Mouse (Mus musculus): ENCODE results near the gene Ninj2.

The Ninj2 gene

DNA sequence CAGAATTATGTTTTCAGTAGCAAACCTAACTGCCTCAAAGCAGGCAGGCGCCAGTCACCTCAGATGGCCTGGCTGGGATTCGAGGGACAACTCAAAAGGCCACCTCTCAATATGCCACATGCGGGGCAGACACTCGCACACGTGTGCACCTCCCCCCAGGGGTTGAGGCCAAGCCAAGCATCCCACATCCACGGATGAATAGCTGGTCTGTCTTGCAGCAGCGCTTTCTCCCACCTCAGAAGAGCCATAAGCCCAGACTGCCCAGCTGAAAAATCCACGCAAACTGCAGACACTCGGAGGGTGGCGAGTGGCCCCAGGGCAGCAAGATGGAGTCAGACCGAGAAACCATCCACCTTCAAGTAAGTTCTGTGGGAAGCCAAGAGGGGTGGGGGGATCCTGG is at the start of gene Ninj2:
TSS of gene Ninj2 (plus strand) at position 251 of the 400 bp plus-strand sequence.
- no peak for DNase-seq (ENCODE audit: low read depth, low spot score)

DNA sequence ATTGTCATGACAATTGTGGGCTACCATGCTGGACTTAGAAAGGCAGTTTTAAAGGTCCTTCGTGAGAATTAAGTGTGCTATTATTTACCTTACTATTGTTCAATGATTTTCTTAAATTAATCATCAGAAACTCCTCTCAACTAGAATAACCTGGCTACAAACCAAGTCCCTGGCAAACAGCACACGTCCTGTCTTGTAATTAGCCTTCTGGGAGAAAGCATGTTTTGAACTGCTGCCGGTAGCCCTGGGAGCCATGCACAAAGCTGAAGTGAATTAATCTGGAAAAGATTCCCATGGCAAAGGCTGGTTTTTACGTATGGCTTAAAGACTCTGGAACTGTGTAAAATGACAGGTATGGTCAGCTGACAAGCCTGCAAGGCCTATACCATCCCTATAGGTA is 47.7 kb upstream of the Ninj2 start:
- DNase-seq (ENCODE audit: low read depth, low spot score) = no peak

DNA sequence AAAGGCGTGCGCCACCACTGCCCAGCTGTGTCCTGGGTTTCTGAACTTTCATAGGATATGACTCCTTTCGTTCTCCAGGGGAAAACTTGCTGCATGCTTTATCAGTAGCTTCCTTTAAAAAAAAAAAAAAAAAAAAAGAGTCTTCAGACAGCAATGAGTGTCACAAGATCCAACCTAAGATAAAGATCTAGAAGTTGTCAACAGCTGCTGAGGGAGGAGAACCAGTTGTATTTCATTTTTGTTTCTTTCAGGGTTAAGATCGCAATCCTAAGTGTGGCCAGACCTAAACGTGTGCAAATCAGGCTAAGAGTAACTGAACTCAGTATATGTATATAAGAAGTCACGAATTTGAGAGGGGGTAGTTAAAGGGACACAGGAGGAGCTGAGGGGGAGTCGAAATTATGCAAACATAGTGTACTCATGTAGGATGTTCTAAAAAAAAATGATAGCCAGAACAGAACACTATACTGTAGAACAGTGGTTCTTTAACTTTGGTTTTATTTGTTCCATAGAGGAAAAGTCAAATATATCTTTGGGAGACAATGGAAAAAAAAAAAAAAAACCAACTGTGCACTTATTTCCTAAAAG is 45.4 kb upstream of the Ninj2 start:
- no peak for DNase-seq (ENCODE audit: low read depth, low spot score)

DNA sequence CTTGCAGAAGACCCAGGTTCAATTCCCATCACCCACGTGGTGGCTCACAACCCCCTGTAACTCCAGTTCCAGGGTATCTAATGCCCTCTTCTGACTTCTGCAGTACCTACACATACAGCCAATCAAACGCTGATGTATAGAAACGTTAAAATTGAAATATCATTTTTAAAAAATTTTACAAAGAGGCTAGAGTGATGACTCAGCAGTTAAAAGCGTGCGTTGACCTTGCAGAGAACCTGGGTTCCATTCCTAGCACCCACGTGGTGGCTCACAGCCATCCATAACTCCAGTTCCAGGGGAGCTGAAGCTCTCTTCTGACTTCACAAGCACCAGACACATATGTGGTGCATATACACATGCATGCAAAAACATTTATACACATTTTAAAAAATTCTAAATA is 38.7 kb upstream of the Ninj2 start:
- no peak for DNase-seq (ENCODE audit: low read depth, low spot score)

DNA sequence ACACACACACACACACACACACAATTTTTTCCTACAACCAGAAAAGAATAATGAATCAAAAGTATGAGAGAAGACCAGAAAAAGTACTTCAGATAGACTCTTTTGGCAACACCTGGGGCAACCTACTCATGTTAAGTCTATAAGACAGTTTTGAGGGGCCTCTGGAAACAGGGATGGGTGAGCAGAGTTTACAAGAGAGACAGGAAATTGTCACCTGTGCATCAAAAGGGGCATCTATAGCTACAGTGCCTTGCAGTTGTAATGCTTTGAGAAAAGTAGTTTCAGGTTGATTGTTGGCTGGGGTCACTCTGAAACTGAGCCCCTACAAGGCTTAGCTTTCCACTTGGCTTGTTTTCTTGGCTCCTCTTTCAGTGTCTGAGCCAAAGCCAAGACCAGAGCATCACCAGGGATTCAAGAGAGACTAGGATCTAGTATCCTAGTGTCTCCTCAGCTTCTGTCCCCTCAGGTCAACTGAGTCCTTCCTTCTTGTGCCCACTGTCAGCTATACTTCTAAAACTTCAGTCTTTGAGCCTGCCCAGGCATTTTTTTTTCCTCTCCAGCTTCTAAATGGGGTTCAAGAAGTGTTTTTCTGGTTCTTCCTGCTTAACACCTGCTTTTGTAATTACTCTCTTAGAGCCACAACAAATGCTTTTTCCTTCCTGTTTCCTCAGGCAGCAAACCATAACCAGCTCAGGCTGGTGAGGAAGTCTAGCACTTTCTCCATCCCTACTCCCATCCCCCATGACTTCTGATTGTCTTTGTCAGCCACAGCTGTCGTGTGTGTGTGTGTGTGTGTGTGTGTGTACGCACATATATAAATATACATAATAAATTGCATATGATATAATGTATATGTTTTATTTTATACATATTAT is 37.2 kb upstream of the Ninj2 start:
- no peak for DNase-seq (ENCODE audit: low read depth, low spot score)

DNA sequence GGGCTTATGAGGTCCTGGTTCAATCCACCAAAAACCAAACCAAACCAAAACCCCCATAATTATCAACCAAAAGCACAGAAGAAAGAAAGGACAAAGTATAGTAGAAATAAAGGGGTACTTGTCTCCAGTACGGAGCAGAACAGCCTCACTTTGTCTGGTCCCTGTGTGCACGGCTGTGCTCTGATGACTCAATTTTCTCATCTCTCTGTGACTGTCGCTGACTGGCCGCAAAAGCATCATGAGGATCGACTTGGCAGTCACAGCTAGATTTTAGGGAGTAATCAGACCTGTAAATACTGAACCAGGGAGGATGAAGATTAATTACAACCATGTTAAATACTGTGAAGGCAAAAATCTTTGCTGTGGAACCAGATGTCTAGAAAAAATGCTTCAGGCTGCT is 30.2 kb upstream of the Ninj2 start:
- no peak for DNase-seq (ENCODE audit: low read depth, low spot score)

DNA sequence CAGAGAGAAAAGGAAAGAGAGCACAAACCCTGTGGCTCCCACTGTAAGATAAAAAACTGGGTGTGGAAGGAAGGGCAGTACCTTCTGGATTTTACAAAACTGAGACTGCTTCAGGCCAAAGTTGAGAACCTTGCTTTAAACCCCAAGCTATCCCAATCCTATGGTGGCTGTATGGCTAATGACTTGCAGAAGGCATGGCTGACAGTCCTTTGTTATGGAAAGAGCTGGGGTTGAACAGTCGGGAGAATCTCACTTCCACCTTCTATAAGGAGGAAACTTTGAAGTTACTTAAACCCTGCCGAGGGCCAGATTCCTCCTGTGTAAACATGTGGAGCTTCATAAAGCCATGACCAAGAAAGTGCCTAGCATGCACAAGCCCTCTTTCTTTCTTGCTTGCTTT is 28.5 kb upstream of the Ninj2 start:
- DNase-seq (ENCODE audit: low read depth, low spot score) = peak; percentile 90

DNA sequence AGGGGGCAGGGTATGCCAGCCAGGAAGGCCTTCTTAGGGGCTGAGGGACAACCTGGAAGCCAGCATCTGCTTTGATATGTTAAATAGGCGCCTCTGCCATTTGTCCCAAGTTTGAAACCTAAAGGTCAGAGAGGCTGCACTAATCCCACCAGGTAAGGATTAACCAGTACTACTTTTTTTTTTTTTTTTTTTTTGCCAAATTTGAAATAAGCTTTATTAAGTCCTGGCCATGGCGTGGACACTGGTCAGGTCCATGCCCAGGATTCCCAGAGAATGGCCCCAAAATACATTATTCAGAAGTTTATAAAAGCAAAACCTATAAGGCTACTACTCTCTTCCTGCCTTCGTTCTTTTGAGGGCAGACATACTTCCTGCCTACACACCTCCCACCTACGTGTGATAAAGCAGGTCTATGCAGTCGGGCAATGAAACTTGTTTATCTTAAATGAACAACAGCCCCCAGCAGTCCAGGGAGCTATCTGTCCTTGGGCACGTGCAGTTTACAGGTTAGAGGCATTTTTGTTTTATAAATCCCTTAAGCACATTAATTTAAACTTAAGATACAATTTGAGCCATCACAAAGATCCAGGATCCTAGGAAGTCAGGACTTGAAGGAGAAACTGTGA is 27.5 kb upstream of the Ninj2 start:
- peak; percentile 77 for DNase-seq (ENCODE audit: low read depth, low spot score)

DNA sequence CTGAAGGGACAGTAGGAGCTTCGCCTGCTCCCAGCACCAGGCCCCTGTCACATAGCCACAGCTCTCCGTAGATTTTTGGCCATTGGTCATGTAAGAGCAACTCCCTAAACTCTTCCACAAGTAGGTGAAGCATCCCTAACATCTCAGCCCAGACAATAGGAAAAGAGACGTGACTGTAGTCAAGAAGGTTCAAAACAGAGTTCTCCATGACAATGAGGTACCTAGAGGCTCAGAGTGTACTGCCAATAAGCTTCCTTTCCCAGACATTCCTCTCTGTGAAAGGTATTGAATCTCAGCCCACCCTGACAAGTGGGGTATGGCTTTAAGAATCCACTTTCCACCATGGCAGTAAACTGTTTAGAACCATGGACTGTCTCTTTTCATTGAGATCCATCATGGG is 23.6 kb upstream of the Ninj2 start:
- DNase-seq (ENCODE audit: low read depth, low spot score) = peak; percentile 57

- DNase-seq (ENCODE audit: low read depth, low spot score) = peak; percentile 60
Observed at GRCm38 (mm10) chr6:120072630-120073029, 20.5 kb upstream of the Ninj2 start.

- DNase-seq (ENCODE audit: low read depth, low spot score) = no peak
Observed at GRCm38 (mm10) chr6:120076619-120077450, 16.3 kb upstream of the Ninj2 start.

DNA sequence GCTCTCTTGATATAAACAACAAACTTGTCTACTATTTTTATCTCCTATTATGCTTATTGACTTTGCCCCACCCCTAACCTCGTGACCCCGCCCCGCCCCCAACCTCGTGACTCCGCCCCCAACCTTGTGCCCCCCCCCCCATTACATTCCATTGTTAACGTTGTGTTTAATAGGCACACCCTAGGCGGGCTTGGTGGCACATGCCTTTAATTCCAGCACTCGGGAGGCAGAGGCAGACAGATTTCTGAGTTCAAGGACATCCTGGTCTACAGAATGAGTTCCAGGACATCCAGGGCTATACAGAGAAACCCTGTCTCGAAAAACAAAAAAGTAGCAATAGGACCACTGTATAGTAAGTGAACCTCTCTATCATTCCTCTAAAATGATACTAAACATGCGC is 13.6 kb upstream of the Ninj2 start:
- DNase-seq (ENCODE audit: low read depth, low spot score) = peak; percentile 64

DNA sequence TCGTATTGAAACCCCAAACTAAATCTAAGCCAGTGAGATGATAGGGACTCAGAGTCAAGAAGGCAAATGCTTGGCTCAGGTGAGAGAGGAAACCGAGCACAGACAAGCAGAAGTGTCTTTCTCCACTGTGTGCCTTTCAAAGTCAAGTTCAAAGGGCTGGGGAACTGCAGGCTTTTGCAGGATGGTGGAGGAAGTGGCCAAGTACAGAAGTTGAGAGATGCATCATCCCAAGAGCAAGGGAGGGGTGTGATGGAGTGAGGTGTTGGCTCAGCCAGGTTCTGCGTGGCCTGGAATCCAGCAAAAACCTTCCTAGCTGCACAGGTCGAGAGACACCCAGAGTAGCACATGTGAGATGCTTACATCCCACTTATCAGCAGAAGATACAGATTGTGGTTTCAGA is 11.6 kb upstream of the Ninj2 start:
- no peak for DNase-seq (ENCODE audit: low read depth, low spot score)

- DNase-seq (ENCODE audit: low read depth, low spot score) = no peak
Observed at GRCm38 (mm10) chr6:120082251-120082950, 10.7 kb upstream of the Ninj2 start.

- no peak for DNase-seq (ENCODE audit: low read depth, low spot score)
Observed at GRCm38 (mm10) chr6:120082951-120083411, 10.2 kb upstream of the Ninj2 start.

DNA sequence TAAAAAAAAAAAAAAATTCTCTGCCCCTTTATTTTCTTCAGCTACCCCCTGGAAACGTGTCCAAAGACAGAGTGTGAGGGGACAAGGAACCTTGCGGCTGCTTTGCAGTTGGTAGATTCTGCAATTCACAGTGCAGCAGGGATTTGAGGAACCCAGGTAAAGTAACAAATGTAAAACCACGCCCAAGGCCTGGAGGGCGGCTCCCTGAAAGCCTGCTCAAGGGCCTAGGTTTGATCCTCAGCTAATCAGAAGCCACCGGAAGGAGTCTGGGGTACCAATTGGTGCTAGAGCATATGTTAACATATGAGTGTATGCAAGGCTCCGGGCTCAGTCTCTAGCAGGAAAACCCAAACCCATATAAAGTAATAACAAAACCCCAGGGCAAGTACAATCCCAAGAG is 9.7 kb upstream of the Ninj2 start:
- peak; percentile 72 for DNase-seq (ENCODE audit: low read depth, low spot score)

DNA sequence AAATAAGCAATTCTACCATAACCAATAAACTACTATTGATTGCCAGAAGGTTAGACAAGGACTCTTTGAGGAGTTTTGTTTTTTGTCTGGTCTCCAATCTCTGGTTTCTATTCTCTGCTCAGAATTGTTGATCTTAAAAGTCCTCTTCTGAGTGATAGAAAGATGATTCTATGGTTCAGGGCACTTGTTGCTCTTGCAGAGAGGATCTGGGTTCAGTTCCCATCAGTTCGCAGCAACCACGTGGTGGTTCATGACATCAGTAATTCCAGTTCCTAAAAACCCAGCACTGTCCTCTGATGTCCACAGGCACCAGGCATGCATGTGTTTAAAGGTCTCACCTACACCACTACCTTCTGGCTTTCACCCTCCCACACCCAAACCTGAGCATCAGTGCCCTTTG is 8.2 kb upstream of the Ninj2 start:
- DNase-seq (ENCODE audit: low read depth, low spot score) = no peak

DNA sequence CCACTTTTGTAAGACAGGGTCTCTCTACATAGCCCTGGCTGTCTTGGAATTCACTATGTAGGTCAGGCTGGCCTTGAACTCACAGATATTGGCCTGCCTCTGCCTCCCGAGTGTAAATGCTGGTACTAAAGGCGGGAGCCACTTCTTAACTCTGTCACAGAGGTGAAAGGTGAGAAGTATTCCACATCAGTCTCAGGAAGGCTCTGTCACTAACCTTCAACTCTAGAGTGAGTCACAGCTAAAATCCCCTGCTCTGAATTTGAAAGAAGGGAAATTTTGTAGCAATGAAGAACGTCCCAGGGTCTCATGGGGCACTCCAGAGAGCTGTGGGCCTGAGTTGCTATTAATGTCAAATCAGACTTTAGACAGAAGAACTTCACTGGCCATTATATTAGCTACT is 7.3 kb upstream of the Ninj2 start:
- DNase-seq (ENCODE audit: low read depth, low spot score) = no peak

- DNase-seq (ENCODE audit: low read depth, low spot score) = peak; percentile 33
Observed at GRCm38 (mm10) chr6:120087041-120087440, 6.1 kb upstream of the Ninj2 start.

GRCm38 (mm10) chr6:120090712-120091248 is 2.4 kb upstream of the Ninj2 start:
- peak; percentile 64 for DNase-seq (ENCODE audit: low read depth, low spot score)

DNA sequence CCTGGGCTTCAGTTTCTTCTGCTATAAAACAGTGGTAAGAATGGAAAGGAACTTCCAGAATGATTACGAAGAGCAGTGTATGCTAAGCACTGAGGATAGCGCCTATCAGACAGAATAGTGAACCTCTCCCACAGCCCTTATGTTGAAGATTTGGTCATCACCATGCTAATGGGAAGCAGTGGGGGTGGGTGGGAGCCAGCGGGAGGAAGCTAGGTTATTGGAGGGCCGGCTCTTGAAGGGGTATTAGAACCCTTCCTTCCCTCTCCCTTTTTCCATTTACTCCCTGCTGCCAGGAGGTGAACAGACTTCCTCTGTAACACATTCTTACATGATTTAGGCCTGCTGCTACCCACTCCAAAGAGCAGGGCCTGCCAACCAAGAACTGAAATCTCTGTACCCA is 1.2 kb upstream of the Ninj2 start:
- DNase-seq (ENCODE audit: low read depth, low spot score) = peak; percentile 54

Data from ES-CJ7 (cell line).